Mouse (Mus musculus): ENCODE data around the gene Prdm1. TPM values are rescaled to one million over a fixed set of nuclear protein-coding genes. Genes with fewer than 3 reads are reported as not detected.

The Prdm1 gene
- polyA plus RNA-seq, 1 experiment from 2014 or later, result 8.7 TPM

GRCm38 (mm10) chr10:44409054-44409453 is 119.2 kb downstream of the Prdm1 start:
- H3K4me1 ChIP-seq, result no peaks in the 10 kb centered on the region
- no peak overlapping the region for H3K27ac ChIP-seq (replicated peaks)
- H3K4me3 ChIP-seq (replicated peaks), result no peak overlapping the region
- no peak overlapping the region for H3K9ac ChIP-seq
- no peaks in the 10 kb centered on the region for H3K27me3 ChIP-seq
- WGBS, result 56% methylated on average over 10 of the region's 10 CpGs
- no peak overlapping the region for H3K4me2 ChIP-seq (replicated peaks)
- no peaks in the 10 kb centered on the region for H3K36me3 ChIP-seq
- no peak; the same call in 1 of the 2 replicates for ATAC-seq (ENCODE audit: insufficient number of reproducible peaks, low FRiP score, low TSS enrichment, low read depth)
- H3K9me3 ChIP-seq (replicated peaks), result no peaks in the 10 kb centered on the region

- H3K36me3 ChIP-seq, result no peaks in the 10 kb centered on the region
- 60% methylated on average over 7 of the region's 7 CpGs for WGBS
- H3K27me3 ChIP-seq, result no peaks in the 10 kb centered on the region
- H3K9me3 ChIP-seq (replicated peaks), result no peaks in the 10 kb centered on the region
- H3K9ac ChIP-seq, result no peak overlapping the region
- H3K4me1 ChIP-seq, result 0 out of 2 replicates have a peak, but pooled peaks cover 7% of the 10 kb centered on the region
- H3K27ac ChIP-seq (replicated peaks), result no peak overlapping the region
- no peak overlapping the region for H3K4me2 ChIP-seq (replicated peaks)
- ATAC-seq (ENCODE audit: insufficient number of reproducible peaks, low FRiP score, low TSS enrichment, low read depth), result no peak
- no peak overlapping the region for H3K4me3 ChIP-seq (replicated peaks)
Observed at GRCm38 (mm10) chr10:44403415-44403814, 124.9 kb downstream of the Prdm1 start.

- H3K4me1 ChIP-seq, result 0 out of 2 replicates have a peak, but pooled peaks cover 7% of the 10 kb centered on the region
- H3K36me3 ChIP-seq, result no peaks in the 10 kb centered on the region
- H3K27me3 ChIP-seq, result no peaks in the 10 kb centered on the region
- 49% methylated on average over 10 of the region's 10 CpGs for WGBS
- no peak overlapping the region for H3K9ac ChIP-seq
- ATAC-seq (ENCODE audit: insufficient number of reproducible peaks, low FRiP score, low TSS enrichment, low read depth), result no peak
- H3K9me3 ChIP-seq (replicated peaks), result no peaks in the 10 kb centered on the region
- H3K4me2 ChIP-seq (replicated peaks), result no peak overlapping the region
- H3K4me3 ChIP-seq (replicated peaks), result no peak overlapping the region
- no peak overlapping the region for H3K27ac ChIP-seq (replicated peaks)
Observed at GRCm38 (mm10) chr10:44401600-44401999, 126.7 kb downstream of the Prdm1 start.

- Histone ChIP-seq H3K27me3 (no peaks in the 10 kb centered on the region), H3K4me3 (replicated peaks) (no peak overlapping the region), H3K27ac (replicated peaks) (no peak overlapping the region), H3K36me3 (no peaks in the 10 kb centered on the region), H3K9ac (no peak overlapping the region), H3K4me2 (replicated peaks) (no peak overlapping the region), H3K9me3 (replicated peaks) (no peaks in the 10 kb centered on the region), H3K4me1 (0 out of 2 replicates have a peak, but pooled peaks cover 7% of the 10 kb centered on the region)
- ATAC-seq (ENCODE audit: insufficient number of reproducible peaks, low FRiP score, low TSS enrichment, low read depth), result no peak
- 65% methylated on average over 13 of the region's 13 CpGs for WGBS
Observed at GRCm38 (mm10) chr10:44400602-44401001, 127.7 kb downstream of the Prdm1 start.

- WGBS, result 63% methylated on average over 3 of the region's 3 CpGs
- no peak overlapping the region for H3K4me3 ChIP-seq (replicated peaks)
- H3K27ac ChIP-seq (replicated peaks), result no peak overlapping the region
- H3K9me3 ChIP-seq (replicated peaks), result no peaks in the 10 kb centered on the region
- no peak for ATAC-seq (ENCODE audit: insufficient number of reproducible peaks, low FRiP score, low TSS enrichment, low read depth)
- H3K27me3 ChIP-seq, result no peaks in the 10 kb centered on the region
- 0 out of 2 replicates have a peak, but pooled peaks cover 7% of the 10 kb centered on the region for H3K4me1 ChIP-seq
- no peak overlapping the region for H3K9ac ChIP-seq
- no peak overlapping the region for H3K4me2 ChIP-seq (replicated peaks)
- no peaks in the 10 kb centered on the region for H3K36me3 ChIP-seq
Observed at GRCm38 (mm10) chr10:44400119-44400518, 128.2 kb downstream of the Prdm1 start.

- WGBS, result 69% methylated on average over 8 of the region's 8 CpGs
- ATAC-seq (ENCODE audit: insufficient number of reproducible peaks, low FRiP score, low TSS enrichment, low read depth), result no peak
- 0 out of 2 replicates have a peak, but pooled peaks cover 9% of the 10 kb centered on the region for H3K4me1 ChIP-seq
- no peaks in the 10 kb centered on the region for H3K36me3 ChIP-seq
- H3K9ac ChIP-seq, result no peak overlapping the region
- no peak overlapping the region for H3K27ac ChIP-seq (replicated peaks)
- no peak overlapping the region for H3K4me2 ChIP-seq (replicated peaks)
- no peaks in the 10 kb centered on the region for H3K9me3 ChIP-seq (replicated peaks)
- no peak overlapping the region for H3K4me3 ChIP-seq (replicated peaks)
- no peaks in the 10 kb centered on the region for H3K27me3 ChIP-seq
Observed at GRCm38 (mm10) chr10:44392855-44393254, 135.4 kb downstream of the Prdm1 start.

- Histone ChIP-seq H3K27ac (replicated peaks) (no peak overlapping the region), H3K4me1 (0 out of 2 replicates have a peak, but pooled peaks cover 9% of the 10 kb centered on the region), H3K27me3 (no peaks in the 10 kb centered on the region), H3K36me3 (no peaks in the 10 kb centered on the region), H3K4me3 (replicated peaks) (no peak overlapping the region), H3K4me2 (replicated peaks) (no peak overlapping the region), H3K9ac (no peak overlapping the region), H3K9me3 (replicated peaks) (no peaks in the 10 kb centered on the region)
- WGBS, result 44% methylated on average over 12 of the region's 12 CpGs
- ATAC-seq (ENCODE audit: insufficient number of reproducible peaks, low FRiP score, low TSS enrichment, low read depth), result no peak
Observed at GRCm38 (mm10) chr10:44391509-44392290, 136.6 kb downstream of the Prdm1 start.

GRCm38 (mm10) chr10:44390286-44390685 is 138.0 kb downstream of the Prdm1 start:
- WGBS, result 78% methylated on average over 5 of the region's 5 CpGs
- Histone ChIP-seq H3K4me1 (0 out of 2 replicates have a peak, but pooled peaks cover 10% of the 10 kb centered on the region), H3K27ac (replicated peaks) (no peak overlapping the region), H3K4me3 (replicated peaks) (no peak overlapping the region), H3K4me2 (replicated peaks) (no peak overlapping the region), H3K27me3 (no peaks in the 10 kb centered on the region), H3K9ac (no peak overlapping the region), H3K9me3 (replicated peaks) (no peaks in the 10 kb centered on the region), H3K36me3 (no peaks in the 10 kb centered on the region)
- ATAC-seq (ENCODE audit: insufficient number of reproducible peaks, low FRiP score, low TSS enrichment, low read depth), result no peak

- Histone ChIP-seq H3K9ac (no peak overlapping the region), H3K27ac (replicated peaks) (no peak overlapping the region), H3K36me3 (no peaks in the 10 kb centered on the region), H3K4me1 (peaks cover 22% of the 10 kb centered on the region), H3K9me3 (replicated peaks) (no peaks in the 10 kb centered on the region), H3K4me2 (replicated peaks) (no peak overlapping the region), H3K4me3 (replicated peaks) (no peak overlapping the region), H3K27me3 (no peaks in the 10 kb centered on the region)
- no peak for ATAC-seq (ENCODE audit: insufficient number of reproducible peaks, low FRiP score, low TSS enrichment, low read depth)
- 49% methylated on average over 11 of the region's 11 CpGs for WGBS
Observed at GRCm38 (mm10) chr10:44388706-44389233, 139.5 kb downstream of the Prdm1 start.
